Mouse (Mus musculus) forebrain, embryonic 16.5 days (tissue): ENCODE data around the gene Cacnb3. TPM values are rescaled to one million over a fixed set of nuclear protein-coding genes. Genes with fewer than 3 reads are reported as not detected.

Experiments
- ATAC-seq: fragments of 200-750 bp; cut with Nextera tagmentation; 2 replicates; pipeline ENCODE4 v1.8.0; 2017; ENCODE audit warnings: mild to moderate bottlenecking, moderate library complexity
- H3K27ac ChIP-seq: fragments of 300-500 bp; sonication (generic); 2 replicates; pipeline ENCODE4 v1.5.1; 2014; ENCODE audit warnings: low read length, control low read depth
- H3K27me3 ChIP-seq: fragments of 300-500 bp; sonication (generic); replicated peaks from 2 replicates; pipeline ENCODE4 v1.6.1; 2014; ENCODE audit warnings: low read length; ENCODE audit not compliant: control insufficient read depth, insufficient read depth
- H3K36me3 ChIP-seq: fragments of 300-500 bp; sonication (generic); 2 replicates; pipeline ENCODE4 v1.6.1; 2014; ENCODE audit not compliant: control insufficient read depth, insufficient read depth
- H3K4me1 ChIP-seq: fragments of 300-500 bp; sonication (generic); replicated peaks from 2 replicates; pipeline ENCODE4 v1.6.1; 2014; ENCODE audit warnings: low read length; ENCODE audit not compliant: control insufficient read depth, insufficient read depth
- H3K4me2 ChIP-seq: fragments of 300-500 bp; sonication (generic); 2 replicates; pipeline ENCODE4 v1.6.1; 2014; ENCODE audit warnings: mild to moderate bottlenecking, low read length, control low read depth
- H3K4me3 ChIP-seq: fragments of 300-500 bp; sonication (generic); replicated peaks from 2 replicates; pipeline ENCODE4 v1.5.1; 2014; ENCODE audit warnings: mild to moderate bottlenecking, low read length, control low read depth
- H3K9ac ChIP-seq: fragments of 300-500 bp; sonication (generic); replicated peaks from 2 replicates; pipeline ENCODE4 v1.6.1; 2014; ENCODE audit warnings: low read depth, low read length, control low read depth
- H3K9me3 ChIP-seq: fragments of 300-500 bp; sonication (generic); 2 replicates; pipeline ENCODE4 v1.6.1; 2016; ENCODE audit warnings: low read length; ENCODE audit not compliant: control insufficient read depth
- WGBS: fragments of 180-500 bp; shearing (Covaris S2); extraction: QIAGEN DNeasy Blood & Tissue Kit; methylation state at CpG from one replicate; pipeline ENCODE4 v1.1.7; 2014; 5-methylcytosine and 5-hydroxymethylcytosine counted together
- polyA plus RNA-seq: library from polyadenylated mRNA; unstranded; fragments of >200 nt; fragmentation: Nextera tagmentation; extraction: Ambion mirVana; gene quantifications from 2 replicates; pipeline ENCODE4 v1.2.1, GENCODE M21; 2015

The Cacnb3 gene
- polyA plus RNA-seq, 1 experiment from 2014 or later: 168 TPM

GRCm38 (mm10) chr15:98616362-98617175 is 14.1 kb upstream of the Cacnb3 start:
- Histone ChIP-seq H3K27ac (no peak overlapping the region), H3K27me3 (peaks cover 7% of the 10 kb centered on the region), H3K36me3 (no peaks in the 10 kb centered on the region), H3K4me3 (no peak overlapping the region), H3K9me3 (no peaks in the 10 kb centered on the region; the same call in 1 of the 2 replicates), H3K4me1 (peaks cover 5% of the 10 kb centered on the region; the same call in 1 of the 2 replicates), H3K4me2 (no peak overlapping the region), H3K9ac (no peak overlapping the region)
- ATAC-seq: no peak
- 35% methylated on average over 20 of the region's 20 CpGs for WGBS

GRCm38 (mm10) chr15:98617176-98617537 is 13.5 kb upstream of the Cacnb3 start:
- Histone ChIP-seq H3K9ac (no peak overlapping the region), H3K36me3 (no peaks in the 10 kb centered on the region), H3K4me3 (no peak overlapping the region), H3K27ac (no peak overlapping the region), H3K4me2 (no peak overlapping the region), H3K27me3 (peaks cover 8% of the 10 kb centered on the region), H3K9me3 (no peaks in the 10 kb centered on the region; the same call in 1 of the 2 replicates), H3K4me1 (peaks cover 5% of the 10 kb centered on the region; the same call in 1 of the 2 replicates)
- WGBS: 2% methylated on average over 12 of the region's 12 CpGs
- peak; percentile 31; the same call in 1 of the 2 replicates for ATAC-seq

GRCm38 (mm10) chr15:98622199-98622598 is 8.4 kb upstream of the Cacnb3 start:
- WGBS: 7% methylated on average over 7 of the region's 7 CpGs
- Histone ChIP-seq H3K9ac (no peak overlapping the region), H3K27me3 (peaks cover 10% of the 10 kb centered on the region), H3K4me3 (no peak overlapping the region), H3K9me3 (no peaks in the 10 kb centered on the region; the same call in 1 of the 2 replicates), H3K36me3 (no peaks in the 10 kb centered on the region), H3K4me1 (no peaks in the 10 kb centered on the region), H3K27ac (no peak overlapping the region), H3K4me2 (no peak overlapping the region)
- no peak for ATAC-seq

GRCm38 (mm10) chr15:98622721-98623120 is 7.9 kb upstream of the Cacnb3 start:
- Histone ChIP-seq H3K27ac (no peak overlapping the region), H3K36me3 (no peaks in the 10 kb centered on the region), H3K4me2 (no peak overlapping the region), H3K4me3 (no peak overlapping the region), H3K9me3 (no peaks in the 10 kb centered on the region; the same call in 1 of the 2 replicates), H3K27me3 (peaks cover 10% of the 10 kb centered on the region), H3K9ac (no peak overlapping the region), H3K4me1 (no peaks in the 10 kb centered on the region)
- WGBS: 15% methylated on average over 6 of the region's 6 CpGs
- no peak for ATAC-seq

- H3K36me3 ChIP-seq: no peaks in the 10 kb centered on the region
- peaks cover 3% of the 10 kb centered on the region for H3K4me1 ChIP-seq
- no peak overlapping the region for H3K9ac ChIP-seq
- H3K27ac ChIP-seq: no peak overlapping the region
- peaks cover 7% of the 10 kb centered on the region; the same call in 1 of the 2 replicates for H3K27me3 ChIP-seq
- no peaks in the 10 kb centered on the region; the same call in 1 of the 2 replicates for H3K9me3 ChIP-seq
- no peak overlapping the region for H3K4me3 ChIP-seq
- WGBS: 49% methylated on average over 5 of the region's 5 CpGs
- no peak for ATAC-seq
- H3K4me2 ChIP-seq: no peak overlapping the region
Observed at GRCm38 (mm10) chr15:98623361-98623821, 7.2 kb upstream of the Cacnb3 start.

- ATAC-seq: no peak
- 24% methylated on average over 8 of the region's 8 CpGs for WGBS
- Histone ChIP-seq H3K27ac (no peak overlapping the region), H3K36me3 (no peaks in the 10 kb centered on the region), H3K9ac (no peak overlapping the region), H3K27me3 (peaks cover 6% of the 10 kb centered on the region; the same call in 1 of the 2 replicates), H3K4me2 (no peak overlapping the region), H3K4me3 (no peak overlapping the region), H3K4me1 (peaks cover 12% of the 10 kb centered on the region), H3K9me3 (no peaks in the 10 kb centered on the region; the same call in 1 of the 2 replicates)
Observed at GRCm38 (mm10) chr15:98626078-98626477, 4.6 kb upstream of the Cacnb3 start.

- Histone ChIP-seq H3K27me3 (peaks cover 8% of the 10 kb centered on the region; the same call in 1 of the 2 replicates), H3K36me3 (no peaks in the 10 kb centered on the region), H3K4me2 (no peak overlapping the region), H3K9ac (no peak overlapping the region), H3K27ac (no peak overlapping the region), H3K9me3 (no peaks in the 10 kb centered on the region; the same call in 1 of the 2 replicates), H3K4me3 (no peak overlapping the region), H3K4me1 (peaks cover 17% of the 10 kb centered on the region)
- ATAC-seq: no peak
- 78% methylated on average over 7 of the region's 7 CpGs for WGBS
Observed at GRCm38 (mm10) chr15:98626487-98627212, 4.0 kb upstream of the Cacnb3 start.

- H3K4me1 ChIP-seq: peaks cover 32% of the 10 kb centered on the region
- peak; percentile 39 for ATAC-seq
- 8% methylated on average over 20 of the region's 20 CpGs for WGBS
Observed at GRCm38 (mm10) chr15:98628589-98629254, 1.9 kb upstream of the Cacnb3 start.

More at GRCm38 (mm10) chr15:98628589-98629254, 1.9 kb upstream of the Cacnb3 start:
- Histone ChIP-seq H3K4me2 (peak overlapping the region; percentile 36), H3K4me3 (peak overlapping the region; percentile 7; the same call in 1 of the 2 replicates), H3K9ac (peak overlapping the region; percentile 40; the same call in 1 of the 2 replicates), H3K36me3 (no peaks in the 10 kb centered on the region), H3K27ac (no peak overlapping the region), H3K9me3 (no peaks in the 10 kb centered on the region; the same call in 1 of the 2 replicates), H3K27me3 (peaks cover 5% of the 10 kb centered on the region; the same call in 1 of the 2 replicates)
